Mouse (Mus musculus): ENCODE measurements at regions not wholly inside any gene's neighbourhood (a gene's known extent, or its start where the extent isn't known, plus 50 kb on each side); places are given as distances from the start of the nearest gene placed in this dataset.
"Not testable (repeated sequence)": the region's sequence is repeated elsewhere in the genome, so short reads cannot be mapped to it uniquely, and the experiment has no call there.

DNA sequence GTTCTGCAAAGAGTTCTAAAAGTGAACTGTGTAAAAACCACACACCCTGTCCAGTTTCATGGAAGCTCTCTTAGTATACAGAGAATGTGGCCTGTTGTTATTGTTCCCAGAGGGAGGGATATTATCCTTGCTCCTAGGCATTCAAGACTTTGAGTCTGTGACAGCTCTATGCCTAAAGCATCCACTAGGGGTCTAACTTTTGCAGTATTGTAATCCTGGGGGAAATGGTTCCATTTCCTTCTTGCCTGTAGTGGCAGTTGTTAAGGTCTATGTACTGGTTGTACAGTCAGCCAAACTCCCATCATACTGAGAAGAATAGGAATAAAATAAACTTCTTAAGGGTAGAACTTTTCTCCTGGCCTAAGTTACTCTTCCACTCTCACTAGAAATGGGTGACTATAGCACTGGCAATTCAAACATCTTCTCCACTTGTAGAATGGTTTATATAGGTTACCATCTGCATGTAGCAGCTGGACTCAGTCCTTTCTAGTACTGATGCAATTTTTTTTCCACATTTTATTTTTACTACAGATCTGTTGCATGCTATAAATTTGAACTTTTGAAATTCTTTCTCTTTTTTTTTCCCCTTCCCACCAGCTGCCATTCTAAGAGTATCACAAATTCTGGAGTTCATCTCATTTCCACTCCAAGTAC lies 51.4 kb upstream of the Dpt start:
- no peak for ATAC-seq
- no peak overlapping the region for H3K9ac ChIP-seq

DNA sequence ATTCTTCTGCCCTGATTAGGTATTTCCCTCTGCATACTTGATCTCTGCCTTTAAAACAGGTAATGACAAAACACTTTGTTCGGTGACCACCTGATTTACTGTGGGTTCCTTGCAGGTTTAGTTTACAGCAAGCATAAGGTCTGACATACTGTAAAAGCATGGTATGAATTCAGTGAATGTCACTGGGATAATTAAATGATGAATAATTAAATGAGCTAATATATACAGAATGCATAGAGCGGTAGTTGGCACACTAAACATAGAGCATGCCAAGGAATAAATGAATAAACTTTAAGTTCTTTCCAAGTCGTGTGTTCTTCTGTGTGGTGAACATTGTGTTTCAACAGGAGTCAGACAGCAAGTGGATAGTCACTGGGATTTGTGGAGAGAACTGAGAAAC lies 51.9 kb upstream of the Dpt start:
- Histone ChIP-seq H3K9ac (no peak overlapping the region), H3K4me2 (replicated peaks) (no peak overlapping the region), H3K9me3 (no peaks in the 10 kb centered on the region), H3K36me3 (no peaks in the 10 kb centered on the region), H3K27me3 (replicated peaks) (no peaks in the 10 kb centered on the region), H3K4me1 (replicated peaks) (no peaks in the 10 kb centered on the region), H3K4me3 (replicated peaks) (no peak overlapping the region), H3K27ac (no peak overlapping the region)
- 74% methylated on average over 3 of the region's 3 CpGs for WGBS
- ATAC-seq, result no peak

More for the DNA sequence above, 51.4 kb upstream of the Dpt start:
- Histone ChIP-seq H3K36me3 (no peaks in the 10 kb centered on the region), H3K4me3 (replicated peaks) (no peak overlapping the region), H3K9me3 (no peaks in the 10 kb centered on the region), H3K4me1 (replicated peaks) (no peaks in the 10 kb centered on the region), H3K4me2 (replicated peaks) (no peak overlapping the region), H3K27ac (no peak overlapping the region), H3K27me3 (replicated peaks) (no peaks in the 10 kb centered on the region)

DNA sequence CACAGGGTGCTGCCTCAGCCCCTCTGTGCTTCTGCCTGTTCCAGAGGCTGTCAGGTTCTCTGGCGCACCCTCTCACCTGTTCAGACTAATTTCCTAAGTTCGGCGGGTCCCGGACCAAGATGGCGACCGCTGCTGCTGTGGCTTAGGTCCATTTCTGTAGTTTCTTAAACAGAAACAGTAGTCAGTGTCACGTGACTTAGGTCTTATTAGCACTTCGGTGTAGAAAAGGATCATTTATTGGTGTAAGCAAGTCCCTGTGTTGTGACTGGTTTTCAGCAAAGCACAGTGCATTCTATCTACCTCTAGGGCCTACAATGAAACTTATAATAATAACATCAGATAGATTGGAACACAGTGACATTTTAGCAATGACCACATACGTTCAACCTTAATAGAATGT lies 53.5 kb upstream of the Dpt start:
- ATAC-seq, H3K9ac ChIP-seq: not testable (repeated sequence)

DNA sequence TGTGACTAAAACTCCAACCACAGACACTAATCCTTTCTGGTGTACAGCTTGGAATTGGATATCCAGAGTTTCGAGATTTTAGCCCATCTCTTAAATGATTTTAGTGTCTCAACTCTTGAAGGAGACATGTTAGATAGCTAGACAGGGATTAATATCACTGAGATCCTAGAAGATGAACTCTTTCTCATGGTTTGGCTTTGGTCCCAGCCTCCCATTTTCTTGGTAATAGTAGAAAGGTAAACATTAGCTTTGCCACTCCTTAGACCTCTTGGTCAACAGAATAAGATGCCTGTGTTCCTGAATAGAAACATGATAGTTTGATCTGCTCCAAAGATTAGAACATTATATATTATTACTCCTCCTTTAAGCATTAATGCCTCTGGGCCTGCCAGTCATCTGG lies 60.8 kb upstream of the Dpt start:
- H3K4me1 ChIP-seq (replicated peaks), result no peaks in the 10 kb centered on the region
- H3K9me3 ChIP-seq, result no peaks in the 10 kb centered on the region
- no peaks in the 10 kb centered on the region for H3K36me3 ChIP-seq
- WGBS, result 71% methylated on average over 1 of the region's 1 CpGs
- no peak overlapping the region for H3K9ac ChIP-seq
- H3K4me2 ChIP-seq (replicated peaks), result no peak overlapping the region
- no peak for ATAC-seq
- no peak overlapping the region for H3K4me3 ChIP-seq (replicated peaks)
- no peak overlapping the region for H3K27ac ChIP-seq
- no peaks in the 10 kb centered on the region for H3K27me3 ChIP-seq (replicated peaks)

More for the DNA sequence above, 53.5 kb upstream of the Dpt start:
- H3K36me3 ChIP-seq; H3K4me3 ChIP-seq (replicated peaks); H3K27ac ChIP-seq; H3K9me3 ChIP-seq; H3K27me3 ChIP-seq (replicated peaks); H3K4me2 ChIP-seq (replicated peaks); H3K4me1 ChIP-seq (replicated peaks): not testable (repeated sequence)
- 95% methylated on average over 9 of the region's 9 CpGs for WGBS

DNA sequence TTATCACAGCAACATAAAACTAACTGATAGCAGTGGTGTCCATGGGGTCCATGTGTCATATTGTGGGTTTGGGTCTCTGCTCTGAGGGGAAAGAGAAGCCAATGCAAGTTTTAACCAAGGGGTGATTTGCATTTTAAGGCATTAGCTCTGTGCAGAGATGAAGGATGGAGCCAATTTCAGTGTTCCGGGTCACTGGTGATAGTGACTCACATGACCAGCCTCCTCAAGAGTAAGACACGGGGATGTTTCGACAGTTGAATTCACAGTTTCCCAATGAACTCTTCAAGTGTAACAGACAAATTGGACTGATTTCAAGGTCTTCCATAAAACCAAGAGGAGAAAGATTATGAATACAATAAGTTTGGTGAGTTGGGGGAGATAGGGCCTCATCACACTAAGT lies 62.7 kb upstream of the Dpt start:
- Histone ChIP-seq H3K27ac (no peak overlapping the region), H3K9me3 (no peaks in the 10 kb centered on the region), H3K36me3 (no peaks in the 10 kb centered on the region), H3K9ac (no peak overlapping the region), H3K27me3 (replicated peaks) (no peaks in the 10 kb centered on the region), H3K4me3 (replicated peaks) (no peak overlapping the region), H3K4me2 (replicated peaks) (no peak overlapping the region), H3K4me1 (replicated peaks) (no peaks in the 10 kb centered on the region)
- ATAC-seq, result no peak
- WGBS, result 90% methylated on average over 3 of the region's 3 CpGs

DNA sequence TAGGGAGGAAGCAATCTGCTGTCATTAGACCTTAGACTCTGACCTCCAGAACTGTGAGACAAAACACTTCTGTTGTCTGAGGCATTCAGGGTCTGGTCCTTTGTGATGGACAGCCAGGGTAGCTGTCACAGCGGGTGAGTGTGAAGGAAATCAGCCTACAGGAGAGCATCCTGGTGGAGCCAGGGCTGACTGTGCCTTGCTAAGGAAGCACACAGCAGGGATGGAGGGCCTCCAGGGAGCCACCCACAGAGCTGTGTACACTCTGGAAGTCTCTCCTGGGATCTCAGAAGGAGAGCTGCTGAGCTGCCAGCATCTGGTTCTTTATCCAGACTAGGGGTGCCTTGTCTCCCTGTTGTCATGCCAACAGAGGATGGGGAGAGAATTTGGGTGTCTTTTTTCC lies 74.4 kb upstream of the Dpt start:
- Histone ChIP-seq H3K36me3 (no peaks in the 10 kb centered on the region), H3K27ac (no peak overlapping the region), H3K27me3 (replicated peaks) (no peaks in the 10 kb centered on the region), H3K4me1 (replicated peaks) (0 out of 2 replicates have a peak, but pooled peaks cover 2% of the 10 kb centered on the region), H3K4me3 (replicated peaks) (no peak overlapping the region), H3K9me3 (no peaks in the 10 kb centered on the region), H3K9ac (no peak overlapping the region), H3K4me2 (replicated peaks) (no peak overlapping the region)
- ATAC-seq, result 0 out of 2 replicates have a peak, but pooled peaks have one; percentile 36
- WGBS, result 17% methylated on average over 1 of the region's 1 CpGs

DNA sequence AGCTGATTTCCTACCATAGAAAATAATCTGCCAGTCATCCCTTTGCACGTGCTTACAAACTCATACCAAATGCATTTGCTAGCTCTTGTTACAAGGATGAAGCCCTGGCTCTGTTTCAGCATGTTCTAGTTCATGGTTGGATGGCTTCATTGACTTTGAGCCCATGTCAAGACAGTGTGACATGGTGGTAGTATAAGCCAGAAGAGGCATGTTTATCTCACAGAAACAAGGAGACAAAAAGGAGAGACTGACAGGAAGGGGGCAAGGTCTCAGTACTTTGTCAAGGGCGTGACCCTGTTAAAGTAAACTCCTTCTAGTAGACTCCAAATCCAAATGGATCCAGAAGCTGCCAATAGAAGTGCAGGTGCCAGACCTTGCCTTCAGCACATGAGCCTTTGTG lies 81.5 kb upstream of the Dpt start:
- no peak for ATAC-seq
- 67% methylated on average over 2 of the region's 2 CpGs for WGBS
- peak overlapping the region; percentile 27; the same call in 1 of the 2 replicates for H3K27ac ChIP-seq

DNA sequence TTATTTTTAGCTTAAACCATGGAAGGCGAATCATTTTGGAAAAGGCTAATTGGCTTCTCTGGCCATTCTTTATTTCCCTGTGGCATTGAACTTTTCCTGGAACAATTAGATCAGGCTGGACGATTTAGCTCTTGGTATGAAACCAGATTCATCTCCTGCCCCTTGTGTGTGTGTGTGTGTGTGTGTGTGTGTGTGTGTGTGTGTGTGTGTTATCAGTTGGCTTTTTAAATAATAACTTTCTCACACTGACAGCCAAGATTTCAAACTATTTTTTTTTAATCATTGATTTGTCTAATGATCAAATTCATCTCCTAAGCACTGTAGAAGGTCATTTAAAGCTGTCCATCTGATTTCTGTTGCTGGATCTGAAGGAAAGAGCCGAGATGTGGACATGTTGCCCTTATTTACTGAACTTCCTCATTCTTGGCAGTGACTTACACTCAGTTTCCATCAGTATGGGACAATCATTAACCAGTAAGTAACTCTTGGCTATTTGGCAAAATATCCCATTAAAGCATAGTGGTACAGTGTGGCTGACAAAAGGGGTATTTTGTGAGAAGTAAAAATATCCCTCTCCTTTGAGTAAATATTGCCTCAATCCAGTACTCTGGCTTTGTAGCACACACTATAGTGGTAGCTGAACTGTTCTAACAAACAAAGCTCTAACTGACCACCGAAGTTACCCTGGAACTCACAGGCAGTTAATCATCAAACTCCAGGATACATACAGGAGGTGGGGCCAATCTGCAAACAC lies 82.5 kb upstream of the Dpt start:
- Histone ChIP-seq H3K27me3 (replicated peaks) (no peaks in the 10 kb centered on the region), H3K4me2 (replicated peaks) (no peak overlapping the region), H3K4me1 (replicated peaks) (no peaks in the 10 kb centered on the region), H3K27ac (peak overlapping the region; percentile 48; the same call in 1 of the 2 replicates), H3K9me3 (no peaks in the 10 kb centered on the region), H3K9ac (no peak overlapping the region), H3K4me3 (replicated peaks) (no peak overlapping the region), H3K36me3 (no peaks in the 10 kb centered on the region)
- WGBS, result 45% methylated on average over 4 of the region's 4 CpGs
- ATAC-seq, result peak; percentile 84

More for the DNA sequence above, 81.5 kb upstream of the Dpt start:
- Histone ChIP-seq H3K9me3 (no peaks in the 10 kb centered on the region), H3K9ac (no peak overlapping the region), H3K4me1 (replicated peaks) (no peaks in the 10 kb centered on the region), H3K27me3 (replicated peaks) (no peaks in the 10 kb centered on the region), H3K36me3 (no peaks in the 10 kb centered on the region), H3K4me3 (replicated peaks) (no peak overlapping the region), H3K4me2 (replicated peaks) (no peak overlapping the region)

DNA sequence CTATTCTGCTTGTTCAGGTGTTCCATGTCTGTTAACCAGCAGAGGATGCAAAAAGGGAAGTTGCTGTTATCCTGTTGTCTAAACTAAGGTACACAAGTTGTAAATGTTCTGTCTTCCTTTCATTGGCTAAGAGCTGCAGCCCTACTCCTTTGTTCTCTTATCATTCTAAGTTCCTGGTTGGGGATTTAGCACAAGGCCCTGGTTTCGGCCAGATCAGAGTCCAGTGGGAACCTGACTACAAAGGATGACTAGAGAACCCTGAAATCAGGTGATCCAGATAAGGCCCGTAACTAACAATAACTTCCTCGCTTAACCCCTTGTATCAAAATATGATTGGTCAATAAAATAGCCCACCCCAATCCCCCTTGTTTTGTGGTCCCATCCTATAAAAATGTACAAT lies 83.9 kb upstream of the Dpt start:
- H3K9ac ChIP-seq, result no peak overlapping the region
- no peaks in the 10 kb centered on the region for H3K36me3 ChIP-seq
- ATAC-seq, result peak; percentile 82
- H3K4me3 ChIP-seq (replicated peaks), result no peak overlapping the region
- no peaks in the 10 kb centered on the region for H3K4me1 ChIP-seq (replicated peaks)
- H3K9me3 ChIP-seq, result no peaks in the 10 kb centered on the region
- WGBS, result 62% methylated on average over 3 of the region's 3 CpGs
- no peaks in the 10 kb centered on the region for H3K27me3 ChIP-seq (replicated peaks)
- H3K27ac ChIP-seq, result peak overlapping the region; percentile 65
- H3K4me2 ChIP-seq (replicated peaks), result no peak overlapping the region

DNA sequence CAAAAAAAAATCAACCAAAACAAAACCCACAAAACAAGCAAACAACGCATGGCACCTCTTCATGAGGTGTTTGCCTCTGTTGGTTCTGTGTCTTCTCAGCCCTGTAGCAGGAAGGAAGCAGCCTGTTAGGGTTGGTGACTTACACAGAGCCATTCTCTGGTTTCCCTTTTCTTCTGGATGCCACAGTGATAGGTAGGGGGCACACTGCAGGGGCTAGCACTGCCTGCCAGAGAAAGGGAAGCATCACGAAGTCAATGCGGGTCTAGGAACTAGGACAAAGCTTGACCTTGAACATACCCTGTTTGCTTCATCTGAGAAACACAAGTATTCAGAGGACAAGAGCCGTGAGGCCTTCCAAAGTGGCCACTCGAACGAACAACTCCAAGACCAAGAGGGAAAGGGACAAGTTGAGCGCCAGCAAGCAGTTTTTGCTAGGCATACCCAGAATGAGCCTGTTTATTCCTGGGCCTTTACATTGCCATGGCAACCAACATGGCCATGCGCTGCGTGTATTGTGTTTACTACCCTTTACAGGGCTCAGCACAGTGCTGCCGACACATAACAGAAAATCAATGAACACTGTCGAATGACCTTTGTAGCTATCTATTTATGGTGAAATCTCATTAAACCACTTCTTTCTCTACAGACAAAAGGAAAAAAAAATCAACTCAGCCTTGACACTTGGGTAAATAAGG lies 91.9 kb upstream of the Dpt start:
- H3K9ac ChIP-seq, result no peak overlapping the region
- peak; percentile 29; the same call in 1 of the 2 replicates for ATAC-seq
- peak overlapping the region; percentile 68 for H3K27ac ChIP-seq
- H3K4me2 ChIP-seq (replicated peaks), result no peak overlapping the region
- WGBS, result 68% methylated on average over 11 of the region's 11 CpGs
- H3K4me3 ChIP-seq (replicated peaks), result no peak overlapping the region
- H3K9me3 ChIP-seq, result no peaks in the 10 kb centered on the region
- H3K4me1 ChIP-seq (replicated peaks), result no peaks in the 10 kb centered on the region
- H3K27me3 ChIP-seq (replicated peaks), result no peaks in the 10 kb centered on the region
- H3K36me3 ChIP-seq, result no peaks in the 10 kb centered on the region

DNA sequence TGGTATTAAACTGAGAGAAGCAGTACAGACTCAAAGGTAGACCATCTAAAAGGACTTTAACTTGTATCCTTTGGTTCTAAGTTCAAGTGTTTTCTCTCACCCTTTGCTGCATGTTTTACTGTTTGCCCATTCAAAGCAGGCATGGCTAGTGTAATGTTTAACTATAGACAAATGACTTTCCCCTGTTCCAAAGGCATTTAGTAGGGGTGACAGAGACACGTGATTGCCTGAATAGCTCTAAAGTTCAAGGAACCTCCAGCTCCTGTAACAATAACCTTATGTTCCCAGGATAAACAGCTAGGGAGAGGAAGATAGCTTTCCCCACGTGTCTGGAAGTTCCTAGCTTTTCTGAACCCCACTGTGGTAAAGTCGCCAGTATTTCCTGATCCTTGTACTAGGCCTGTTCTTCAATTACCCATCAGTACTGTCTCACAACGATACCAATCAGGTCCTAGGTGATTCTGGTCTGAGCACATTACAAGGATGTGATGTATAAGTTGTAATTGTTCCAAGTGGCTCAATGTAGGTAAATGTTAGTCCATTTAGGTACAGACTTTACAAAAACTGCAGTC lies 92.8 kb upstream of the Dpt start:
- Histone ChIP-seq H3K4me2 (replicated peaks) (no peak overlapping the region), H3K4me1 (replicated peaks) (no peaks in the 10 kb centered on the region), H3K9ac (no peak overlapping the region), H3K36me3 (no peaks in the 10 kb centered on the region), H3K4me3 (replicated peaks) (no peak overlapping the region), H3K9me3 (no peaks in the 10 kb centered on the region), H3K27me3 (replicated peaks) (no peaks in the 10 kb centered on the region), H3K27ac (peak overlapping the region; percentile 68)
- WGBS, result 42% methylated on average over 4 of the region's 4 CpGs
- ATAC-seq, result peak; percentile 96

DNA sequence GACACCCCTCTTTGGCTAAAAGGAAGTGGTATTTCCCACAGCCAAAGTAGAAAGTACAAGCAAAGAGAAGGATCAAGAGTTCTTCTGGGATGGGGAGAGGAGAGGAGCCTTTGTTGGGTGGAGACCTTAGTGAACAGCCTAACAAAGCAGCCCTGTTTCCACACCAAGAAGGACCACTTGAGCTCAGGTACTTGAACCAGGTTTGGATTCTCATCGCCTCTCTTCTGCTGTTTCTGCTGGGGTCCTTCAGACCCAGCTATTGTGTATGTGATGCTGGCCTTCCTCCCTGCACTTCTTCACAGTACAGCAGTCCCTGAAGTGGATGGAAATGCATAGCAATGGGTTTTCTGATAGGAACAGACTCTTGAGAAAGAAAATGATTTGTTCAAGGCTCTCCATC lies 106.4 kb upstream of the Dpt start:
- no peak overlapping the region for H3K4me3 ChIP-seq (replicated peaks)
- H3K4me2 ChIP-seq (replicated peaks), result no peak overlapping the region
- WGBS, result 88% methylated on average over 1 of the region's 1 CpGs
- no peak for ATAC-seq
- no peaks in the 10 kb centered on the region for H3K36me3 ChIP-seq
- H3K27me3 ChIP-seq (replicated peaks), result no peaks in the 10 kb centered on the region
- H3K9me3 ChIP-seq, result no peaks in the 10 kb centered on the region
- no peaks in the 10 kb centered on the region for H3K4me1 ChIP-seq (replicated peaks)
- no peak overlapping the region for H3K27ac ChIP-seq
- H3K9ac ChIP-seq, result no peak overlapping the region

All from intestine, embryonic 15.5 days (tissue).